Mouse (Mus musculus): ENCODE results near the gene Ntn4. TPM values are rescaled to one million over a fixed set of nuclear protein-coding genes. Genes with fewer than 3 reads are reported as not detected.
A peak's percentile ranks its signal among the peaks of the same experiment; 100 is the strongest.

Gene Ntn4
- polyA plus RNA-seq (2014; fragmentation: Nextera tagmentation; extraction: Ambion mirVana), result 0.38 and 0.64 TPM in 2 replicates

DNA sequence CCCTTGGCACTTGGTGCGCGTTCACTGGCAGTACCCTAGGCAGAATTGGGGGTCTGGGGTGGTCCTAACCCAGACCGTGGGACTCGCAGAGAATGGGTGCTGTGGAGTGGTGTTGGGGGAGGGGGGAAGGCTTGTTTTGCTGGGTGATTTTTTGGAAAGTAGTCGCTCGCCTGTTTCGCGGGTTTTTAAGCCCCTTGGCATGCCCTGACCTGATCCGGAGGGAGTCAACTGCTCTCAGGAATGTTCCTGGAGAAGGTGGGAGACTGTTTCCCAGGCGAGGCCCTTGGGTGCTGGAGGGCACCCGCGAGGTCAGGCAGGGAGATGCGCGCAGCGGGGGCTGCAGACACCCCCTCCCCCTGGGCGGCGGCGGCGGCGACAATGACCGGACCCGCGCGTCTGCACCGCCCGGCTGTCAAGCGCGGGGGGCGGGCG is at the start of gene Ntn4:
TSS of gene Ntn4 (plus strand) at position 161 of the 432 bp plus-strand sequence.
- H3K4me1 ChIP-seq (ENCODE audit: control insufficient read depth, insufficient read depth, low read length), result peaks cover 6% of the 10 kb centered on the region
- no peak within 1 kb of the TSS for H3K27ac ChIP-seq (ENCODE audit: low read depth, low read length)
- 4% methylated on average over 18 of the region's 30 CpGs for WGBS (ENCODE audit: insufficient replicate concordance)
- peak within 1 kb of the TSS; percentile 100 for H3K4me2 ChIP-seq
- H3K9ac ChIP-seq (ENCODE audit: low read depth, low read length), result peak within 1 kb of the TSS; percentile 76
- peaks cover 72% of the 10 kb centered on the region for H3K27me3 ChIP-seq (ENCODE audit: control insufficient read depth, insufficient read depth, low read length)
- H3K9me3 ChIP-seq (replicated peaks; ENCODE audit: control insufficient read depth, low read length), result no peaks in the 10 kb centered on the region
- ATAC-seq (replicated peaks; ENCODE audit: insufficient number of reproducible peaks, low FRiP score, low TSS enrichment), result 0 out of 2 replicates have a peak, but pooled peaks have one; percentile 41
- H3K36me3 ChIP-seq (ENCODE audit: control insufficient read depth, insufficient read depth, low read length), result no peaks in the 10 kb centered on the region
- peak within 1 kb of the TSS; percentile 77 for H3K4me3 ChIP-seq (ENCODE audit: low read depth, low read length)

DNA sequence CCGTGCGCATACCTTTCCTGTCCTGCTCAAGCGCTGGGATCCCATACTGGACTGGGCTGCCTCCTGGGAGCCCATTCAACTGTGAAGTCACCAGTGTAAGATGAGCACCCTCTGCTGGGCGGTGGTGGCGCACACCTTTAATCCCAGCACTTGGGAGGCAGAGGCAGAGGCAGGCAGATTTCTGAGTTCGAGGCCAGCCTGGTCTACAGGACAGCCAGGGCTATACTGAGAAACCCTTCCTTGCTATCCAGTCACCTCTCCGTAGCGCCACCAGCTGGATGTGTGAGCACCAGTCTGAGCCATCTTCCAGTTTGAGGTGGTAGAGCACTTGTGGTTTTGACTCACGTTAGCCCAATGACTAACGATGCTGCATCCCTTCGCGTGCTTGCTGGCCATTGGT is 48.0 kb upstream of the Ntn4 start:
- WGBS (ENCODE audit: insufficient replicate concordance), result 55% methylated on average over 12 of the region's 12 CpGs
- Histone ChIP-seq H3K9me3 (replicated peaks; ENCODE audit: control insufficient read depth, low read length) (no peaks in the 10 kb centered on the region), H3K9ac (ENCODE audit: low read depth, low read length) (no peak overlapping the region), H3K4me2 (no peak overlapping the region), H3K36me3 (ENCODE audit: control insufficient read depth, insufficient read depth, low read length) (no peaks in the 10 kb centered on the region), H3K4me1 (ENCODE audit: control insufficient read depth, insufficient read depth, low read length) (peaks cover 8% of the 10 kb centered on the region), H3K4me3 (ENCODE audit: low read depth, low read length) (no peak overlapping the region), H3K27me3 (ENCODE audit: control insufficient read depth, insufficient read depth, low read length) (no peaks in the 10 kb centered on the region), H3K27ac (ENCODE audit: low read depth, low read length) (no peak overlapping the region)
- ATAC-seq (replicated peaks; ENCODE audit: insufficient number of reproducible peaks, low FRiP score, low TSS enrichment), result no peak

DNA sequence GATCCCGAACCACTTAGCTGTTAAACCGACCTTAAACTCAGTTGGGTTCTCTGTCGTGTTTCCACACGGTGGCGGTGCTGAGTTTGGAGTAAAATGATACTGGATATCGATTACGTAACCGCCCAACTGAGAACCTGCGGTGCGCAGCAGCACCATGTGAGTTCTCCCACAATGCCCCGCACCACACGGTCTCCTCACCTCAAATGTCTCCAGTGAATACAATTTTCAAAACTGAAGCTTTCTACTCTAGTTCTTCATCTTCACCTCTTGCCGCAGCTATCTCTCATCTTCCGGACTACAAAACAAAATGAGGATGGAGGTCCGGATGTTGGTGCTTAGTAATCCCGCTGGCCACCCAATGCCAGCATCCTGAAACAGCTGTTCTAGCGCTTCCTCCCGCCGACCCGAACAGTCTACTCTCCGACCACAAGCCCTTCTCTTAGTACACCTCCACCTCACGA is 46.4 kb upstream of the Ntn4 start:
- Histone ChIP-seq H3K27me3 (ENCODE audit: control insufficient read depth, insufficient read depth, low read length) (no peaks in the 10 kb centered on the region), H3K27ac (ENCODE audit: low read depth, low read length) (no peak overlapping the region), H3K4me3 (ENCODE audit: low read depth, low read length) (peak overlapping the region; percentile 49), H3K4me2 (peak overlapping the region; percentile 82), H3K4me1 (ENCODE audit: control insufficient read depth, insufficient read depth, low read length) (peaks cover 3% of the 10 kb centered on the region; the same call in 1 of the 2 replicates), H3K9ac (ENCODE audit: low read depth, low read length) (peak overlapping the region; percentile 67), H3K9me3 (replicated peaks; ENCODE audit: control insufficient read depth, low read length) (no peaks in the 10 kb centered on the region), H3K36me3 (ENCODE audit: control insufficient read depth, insufficient read depth, low read length) (no peaks in the 10 kb centered on the region)
- no peak for ATAC-seq (replicated peaks; ENCODE audit: insufficient number of reproducible peaks, low FRiP score, low TSS enrichment)
- 2% methylated on average over 22 of the region's 22 CpGs for WGBS (ENCODE audit: insufficient replicate concordance)

DNA sequence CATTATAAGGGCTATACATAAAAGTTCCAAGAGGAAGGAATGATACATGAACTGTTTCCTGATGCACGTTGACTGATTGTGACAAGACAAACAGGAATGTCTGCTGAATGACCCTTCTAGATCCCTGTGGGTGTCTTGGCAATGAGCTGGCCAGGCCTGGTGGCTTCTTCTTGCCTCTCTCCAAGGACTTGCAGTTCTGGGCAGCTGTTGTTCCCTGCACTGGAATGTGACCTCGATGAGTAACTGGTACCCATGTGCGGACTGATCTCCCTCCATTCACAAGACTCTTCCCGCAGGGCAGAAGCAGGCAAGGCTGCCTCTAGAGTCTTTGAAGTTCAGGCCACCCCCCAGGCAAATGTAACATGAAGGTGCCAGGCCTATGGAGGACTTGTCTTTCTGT is 44.6 kb upstream of the Ntn4 start:
- 51% methylated on average over 4 of the region's 4 CpGs for WGBS (ENCODE audit: insufficient replicate concordance)
- H3K27ac ChIP-seq (ENCODE audit: low read depth, low read length), result no peak overlapping the region
- no peaks in the 10 kb centered on the region for H3K9me3 ChIP-seq (replicated peaks; ENCODE audit: control insufficient read depth, low read length)
- H3K4me3 ChIP-seq (ENCODE audit: low read depth, low read length), result no peak overlapping the region
- H3K4me1 ChIP-seq (ENCODE audit: control insufficient read depth, insufficient read depth, low read length), result peaks cover 3% of the 10 kb centered on the region; the same call in 1 of the 2 replicates
- no peaks in the 10 kb centered on the region for H3K27me3 ChIP-seq (ENCODE audit: control insufficient read depth, insufficient read depth, low read length)
- H3K36me3 ChIP-seq (ENCODE audit: control insufficient read depth, insufficient read depth, low read length), result no peaks in the 10 kb centered on the region
- H3K4me2 ChIP-seq, result no peak overlapping the region
- no peak for ATAC-seq (replicated peaks; ENCODE audit: insufficient number of reproducible peaks, low FRiP score, low TSS enrichment)
- no peak overlapping the region for H3K9ac ChIP-seq (ENCODE audit: low read depth, low read length)

DNA sequence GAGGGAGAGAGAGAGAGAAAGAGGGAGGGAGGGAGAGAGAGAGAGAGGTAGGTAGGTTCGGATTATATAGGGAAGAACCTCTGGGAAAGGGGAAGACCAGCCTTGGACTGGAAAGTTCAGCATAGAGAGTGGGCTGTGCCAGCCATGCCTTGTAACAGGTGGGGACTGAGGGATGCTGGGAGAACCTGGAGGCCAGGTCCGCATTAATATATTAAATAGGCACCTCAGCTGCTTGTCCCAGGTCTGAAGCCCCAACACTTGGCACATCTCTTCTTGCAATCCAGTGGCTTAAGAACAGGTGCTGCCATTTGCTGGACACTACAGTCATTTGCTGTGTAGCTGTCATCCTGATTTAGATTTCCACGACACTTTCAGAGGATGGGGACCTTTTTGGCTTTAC is 43.8 kb upstream of the Ntn4 start:
- ATAC-seq (replicated peaks; ENCODE audit: insufficient number of reproducible peaks, low FRiP score, low TSS enrichment), result no peak
- no peak overlapping the region for H3K4me3 ChIP-seq (ENCODE audit: low read depth, low read length)
- H3K4me2 ChIP-seq, result no peak overlapping the region
- H3K9ac ChIP-seq (ENCODE audit: low read depth, low read length), result no peak overlapping the region
- 77% methylated on average over 3 of the region's 3 CpGs for WGBS (ENCODE audit: insufficient replicate concordance)
- no peaks in the 10 kb centered on the region for H3K27me3 ChIP-seq (ENCODE audit: control insufficient read depth, insufficient read depth, low read length)
- H3K9me3 ChIP-seq (replicated peaks; ENCODE audit: control insufficient read depth, low read length), result no peaks in the 10 kb centered on the region
- H3K36me3 ChIP-seq (ENCODE audit: control insufficient read depth, insufficient read depth, low read length), result no peaks in the 10 kb centered on the region
- H3K27ac ChIP-seq (ENCODE audit: low read depth, low read length), result no peak overlapping the region
- peaks cover 3% of the 10 kb centered on the region; the same call in 1 of the 2 replicates for H3K4me1 ChIP-seq (ENCODE audit: control insufficient read depth, insufficient read depth, low read length)

DNA sequence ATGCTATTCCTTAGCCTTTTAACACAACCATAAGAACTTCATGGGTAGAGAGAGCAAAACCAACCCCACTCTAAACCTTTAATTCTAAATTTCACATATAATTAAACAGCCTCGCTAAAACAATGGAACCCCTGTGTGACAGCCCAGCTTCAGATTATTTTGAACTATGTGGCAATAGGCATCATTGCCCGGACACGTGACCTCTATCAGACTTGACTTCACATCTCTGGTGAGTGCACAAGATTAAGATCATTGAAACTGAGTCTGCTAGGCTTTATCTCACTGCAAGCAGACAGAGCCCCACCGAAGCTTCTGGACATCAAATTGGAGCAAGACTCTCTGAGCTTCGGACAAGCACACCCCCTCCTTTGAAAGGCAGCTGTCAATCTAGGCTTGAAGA is 38.2 kb upstream of the Ntn4 start:
- no peak overlapping the region for H3K27ac ChIP-seq (ENCODE audit: low read depth, low read length)
- H3K36me3 ChIP-seq (ENCODE audit: control insufficient read depth, insufficient read depth, low read length), result no peaks in the 10 kb centered on the region
- H3K4me3 ChIP-seq (ENCODE audit: low read depth, low read length), result no peak overlapping the region
- no peak overlapping the region for H3K4me2 ChIP-seq
- no peak for ATAC-seq (replicated peaks; ENCODE audit: insufficient number of reproducible peaks, low FRiP score, low TSS enrichment)
- H3K27me3 ChIP-seq (ENCODE audit: control insufficient read depth, insufficient read depth, low read length), result no peaks in the 10 kb centered on the region
- H3K9me3 ChIP-seq (replicated peaks; ENCODE audit: control insufficient read depth, low read length), result no peaks in the 10 kb centered on the region
- H3K4me1 ChIP-seq (ENCODE audit: control insufficient read depth, insufficient read depth, low read length), result no peaks in the 10 kb centered on the region
- WGBS (ENCODE audit: insufficient replicate concordance), result 78% methylated on average over 5 of the region's 5 CpGs
- H3K9ac ChIP-seq (ENCODE audit: low read depth, low read length), result no peak overlapping the region

DNA sequence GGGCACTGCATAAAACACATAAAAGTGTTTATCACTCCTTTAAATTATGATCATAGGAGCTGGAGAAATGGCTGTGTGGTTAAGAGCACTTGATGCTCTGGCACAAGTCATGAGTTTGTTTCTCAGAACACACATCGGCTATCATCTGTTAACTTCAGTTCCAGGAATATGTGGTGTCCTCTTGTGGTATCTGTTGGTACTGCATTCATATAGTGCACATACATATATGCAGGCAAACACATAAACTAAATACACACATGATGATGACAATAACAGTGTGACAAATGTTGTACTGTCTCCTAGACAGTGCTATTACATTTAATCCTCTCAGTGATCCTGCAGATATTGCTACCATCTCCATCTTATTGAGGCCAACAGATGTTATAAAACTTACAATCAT is 37.2 kb upstream of the Ntn4 start:
- H3K4me2 ChIP-seq, result no peak overlapping the region
- H3K27ac ChIP-seq (ENCODE audit: low read depth, low read length), result no peak overlapping the region
- ATAC-seq (replicated peaks; ENCODE audit: insufficient number of reproducible peaks, low FRiP score, low TSS enrichment), result no peak
- no peaks in the 10 kb centered on the region for H3K9me3 ChIP-seq (replicated peaks; ENCODE audit: control insufficient read depth, low read length)
- H3K9ac ChIP-seq (ENCODE audit: low read depth, low read length), result no peak overlapping the region
- H3K4me1 ChIP-seq (ENCODE audit: control insufficient read depth, insufficient read depth, low read length), result no peaks in the 10 kb centered on the region
- no peaks in the 10 kb centered on the region for H3K27me3 ChIP-seq (ENCODE audit: control insufficient read depth, insufficient read depth, low read length)
- 93% methylated on average over 1 of the region's 1 CpGs for WGBS (ENCODE audit: insufficient replicate concordance)
- no peak overlapping the region for H3K4me3 ChIP-seq (ENCODE audit: low read depth, low read length)
- H3K36me3 ChIP-seq (ENCODE audit: control insufficient read depth, insufficient read depth, low read length), result no peaks in the 10 kb centered on the region

DNA sequence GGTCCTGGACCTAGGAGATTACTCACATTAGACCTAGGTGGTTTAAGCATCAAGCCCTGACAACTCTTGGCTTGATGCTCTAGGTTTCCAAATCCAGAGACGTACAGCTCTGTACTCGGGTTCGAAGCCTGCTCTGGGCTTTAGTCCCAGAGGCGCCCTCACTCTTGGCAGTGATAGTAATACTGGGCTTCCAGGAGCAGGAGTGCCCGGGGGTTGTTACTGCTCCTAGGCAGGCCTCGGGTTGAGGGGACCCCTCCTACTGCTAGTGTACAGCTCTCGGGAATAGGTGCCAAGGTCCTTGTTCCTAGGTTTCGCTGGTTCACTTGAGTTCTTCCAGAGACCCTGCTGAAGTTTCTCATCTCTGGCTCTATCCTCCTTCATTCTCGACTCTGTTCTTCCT is 34.2 kb upstream of the Ntn4 start:
- Histone ChIP-seq H3K4me3 (ENCODE audit: low read depth, low read length) (no peak overlapping the region), H3K27ac (ENCODE audit: low read depth, low read length) (no peak overlapping the region), H3K9ac (ENCODE audit: low read depth, low read length) (no peak overlapping the region), H3K27me3 (ENCODE audit: control insufficient read depth, insufficient read depth, low read length) (no peaks in the 10 kb centered on the region), H3K4me1 (ENCODE audit: control insufficient read depth, insufficient read depth, low read length) (no peaks in the 10 kb centered on the region), H3K36me3 (ENCODE audit: control insufficient read depth, insufficient read depth, low read length) (no peaks in the 10 kb centered on the region), H3K4me2 (no peak overlapping the region), H3K9me3 (replicated peaks; ENCODE audit: control insufficient read depth, low read length) (peaks cover 2% of the 10 kb centered on the region; the same call in 1 of the 2 replicates)
- WGBS (ENCODE audit: insufficient replicate concordance), result 83% methylated on average over 9 of the region's 9 CpGs
- no peak for ATAC-seq (replicated peaks; ENCODE audit: insufficient number of reproducible peaks, low FRiP score, low TSS enrichment)

DNA sequence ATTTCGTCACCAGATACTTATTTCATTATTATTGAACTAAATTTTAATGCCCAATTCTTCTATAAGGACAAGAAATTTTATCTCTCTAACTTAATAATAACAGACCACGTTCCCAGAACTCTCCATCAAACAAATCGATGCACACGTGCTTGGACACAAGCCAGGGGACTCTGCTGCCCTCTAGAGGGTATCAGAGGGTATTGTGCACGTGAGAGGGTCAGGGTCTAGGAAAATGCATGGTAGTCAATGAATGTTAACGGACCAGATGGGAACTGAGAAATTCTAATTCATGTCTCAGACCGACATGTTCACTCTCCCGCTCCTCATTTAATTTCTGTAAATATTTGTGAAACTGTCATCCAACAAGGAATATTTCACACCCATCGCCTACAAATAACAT is 32.4 kb upstream of the Ntn4 start:
- H3K4me2 ChIP-seq, result no peak overlapping the region
- no peak overlapping the region for H3K27ac ChIP-seq (ENCODE audit: low read depth, low read length)
- WGBS (ENCODE audit: insufficient replicate concordance), result 66% methylated on average over 9 of the region's 9 CpGs
- peaks cover 2% of the 10 kb centered on the region; the same call in 1 of the 2 replicates for H3K9me3 ChIP-seq (replicated peaks; ENCODE audit: control insufficient read depth, low read length)
- no peak overlapping the region for H3K9ac ChIP-seq (ENCODE audit: low read depth, low read length)
- no peak overlapping the region for H3K4me3 ChIP-seq (ENCODE audit: low read depth, low read length)
- no peaks in the 10 kb centered on the region for H3K27me3 ChIP-seq (ENCODE audit: control insufficient read depth, insufficient read depth, low read length)
- no peaks in the 10 kb centered on the region for H3K36me3 ChIP-seq (ENCODE audit: control insufficient read depth, insufficient read depth, low read length)
- ATAC-seq (replicated peaks; ENCODE audit: insufficient number of reproducible peaks, low FRiP score, low TSS enrichment), result no peak
- H3K4me1 ChIP-seq (ENCODE audit: control insufficient read depth, insufficient read depth, low read length), result no peaks in the 10 kb centered on the region

Data from heart, embryonic 11.5 days (tissue).